Mouse (Mus musculus): ENCODE results near the gene Arsk.

Arsk gene

GRCm38 (mm10) chr13:76024588-76024987, 73.9 kb downstream of the Arsk start:
- DNase-seq (ENCODE audit: low spot score in 2 of 2) = no peak

- no peak for DNase-seq (ENCODE audit: low spot score in 2 of 2)
Observed at GRCm38 (mm10) chr13:76021782-76022181, 76.7 kb downstream of the Arsk start.

GRCm38 (mm10) chr13:76018844-76019400, 79.5 kb downstream of the Arsk start:
- DNase-seq (ENCODE audit: low spot score in 2 of 2) = no peak

GRCm38 (mm10) chr13:76017974-76018843, 80.3 kb downstream of the Arsk start, which contains the start of gene Rfesd:
Gene Rfesd, minus strand, starts transcription at chr13:76018719.
- DNase-seq (ENCODE audit: low spot score in 2 of 2) = peak; percentile 94 to 95

- no peak for DNase-seq (ENCODE audit: low spot score in 2 of 2)
Observed at GRCm38 (mm10) chr13:76017465-76017864, 81.0 kb downstream of the Arsk start.

GRCm38 (mm10) chr13:76014511-76014910, 83.9 kb downstream of the Arsk start:
- DNase-seq (ENCODE audit: low spot score in 2 of 2) = no peak
